Mouse (Mus musculus) left cerebral cortex, postnatal 4 days (tissue): ENCODE measurements around the gene Tram2. TPM values are rescaled to one million over a fixed set of nuclear protein-coding genes. Genes with fewer than 3 reads are reported as not detected.

Experiments
- DNase-seq: peaks from one replicate; pipeline ENCODE4 v3.0.0-alpha.2; 2022
- intact Hi-C: fragments of 180-260 bp; cut with DNase I; formaldehyde crosslinking; loops from one replicate; pipeline ENCODE4 v1.15.1; 2025
- total RNA-seq, 2 experiments: library from RNA; stranded (reverse); gene quantifications; 2 replicates each; pipeline ENCODE4 v1.2.3; 2021

Tram2 gene
- total RNA-seq, 2 experiments from 2014 or later = 4.2 to 4.9 TPM

GRCm38 (mm10) chr1:21026534-21026933 is 52.5 kb downstream of the Tram2 start:
- no peak for DNase-seq

GRCm38 (mm10) chr1:21025203-21025602 is 53.8 kb downstream of the Tram2 start:
- intact Hi-C loops = no loop called here

More at GRCm38 (mm10) chr1:21026534-21026933, 52.5 kb downstream of the Tram2 start:
- intact Hi-C loops = no loop called here

GRCm38 (mm10) chr1:21023101-21023500 is 55.9 kb downstream of the Tram2 start:
- DNase-seq = no peak
- intact Hi-C loops = no loop called here

More at GRCm38 (mm10) chr1:21025203-21025602, 53.8 kb downstream of the Tram2 start:
- DNase-seq = no peak

DNA sequence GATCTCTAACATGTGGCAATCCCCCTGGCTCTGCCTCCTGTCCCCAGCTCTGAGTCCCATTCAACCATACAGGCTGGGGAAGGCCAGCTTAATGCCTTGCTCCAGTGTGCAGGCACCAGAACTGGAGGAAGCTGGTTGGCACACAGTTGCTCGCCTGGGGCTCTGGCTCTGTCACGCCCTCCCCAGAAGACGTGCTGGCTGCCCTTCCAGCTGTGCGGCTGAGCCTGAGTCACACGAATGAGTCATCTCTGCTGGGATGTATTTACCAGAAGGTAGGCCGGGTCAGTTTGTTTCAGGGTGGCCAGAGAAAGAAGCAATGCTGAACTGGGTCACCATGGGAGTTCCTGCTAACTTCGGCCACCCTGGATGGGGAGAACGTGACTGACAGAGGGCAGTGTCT is 64.6 kb downstream of the Tram2 start:
- DNase-seq = peak; percentile 23
- intact Hi-C loops = no loop called here

GRCm38 (mm10) chr1:21010282-21010800 is 68.7 kb downstream of the Tram2 start:
- intact Hi-C loops = no loop called here

DNA sequence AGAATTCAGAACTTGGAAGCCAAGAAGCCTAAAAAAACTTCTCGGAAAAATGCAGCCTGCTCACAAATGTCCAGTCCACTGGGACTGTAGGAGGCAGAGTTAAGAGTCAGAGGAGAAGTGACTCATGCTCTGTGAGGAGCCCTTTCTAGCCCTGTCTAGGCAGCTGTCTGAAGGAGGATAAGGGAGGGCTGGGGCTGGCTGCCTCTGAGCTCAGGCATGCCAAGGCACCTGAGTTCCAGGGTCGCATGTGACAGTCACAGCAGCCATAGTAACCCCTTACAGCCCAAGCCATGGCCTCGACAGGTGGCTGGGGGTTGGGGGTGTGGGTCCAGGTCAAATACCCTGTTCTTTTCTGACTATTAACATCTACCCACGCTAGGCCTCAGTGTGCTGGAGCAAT is 70.1 kb downstream of the Tram2 start:
- peak; percentile 10 for DNase-seq
- intact Hi-C loops = no loop called here

More at GRCm38 (mm10) chr1:21010282-21010800, 68.7 kb downstream of the Tram2 start:
- no peak for DNase-seq

- intact Hi-C loops = no loop called here
- DNase-seq = no peak
These were observed 70.9 kb downstream of the Tram2 start for GRCm38 (mm10) chr1:21007941-21008701.

DNA sequence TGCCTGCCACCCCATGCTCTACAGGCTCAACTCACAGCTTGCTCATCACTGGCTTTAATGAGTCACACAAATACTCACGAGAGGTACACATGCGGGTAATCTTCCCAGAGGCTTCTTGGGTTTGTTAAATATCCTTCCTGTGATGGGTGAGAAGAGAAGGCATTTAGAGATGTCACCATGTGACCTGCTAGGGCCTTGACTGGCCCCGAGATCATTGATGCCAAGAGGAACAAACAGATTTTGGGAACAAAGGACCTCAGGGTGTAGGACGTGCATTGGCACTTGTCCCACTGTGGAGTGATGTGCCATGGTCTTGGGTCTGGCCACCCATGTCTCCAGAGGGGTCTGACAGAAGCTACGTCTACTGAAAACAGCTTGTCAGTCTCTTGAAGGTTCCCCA is 72.3 kb downstream of the Tram2 start:
- no peak for DNase-seq
- intact Hi-C loops = no loop called here

- no peak for DNase-seq
- intact Hi-C loops = no loop called here
These were observed 74.4 kb downstream of the Tram2 start for GRCm38 (mm10) chr1:21004596-21004995.

DNA sequence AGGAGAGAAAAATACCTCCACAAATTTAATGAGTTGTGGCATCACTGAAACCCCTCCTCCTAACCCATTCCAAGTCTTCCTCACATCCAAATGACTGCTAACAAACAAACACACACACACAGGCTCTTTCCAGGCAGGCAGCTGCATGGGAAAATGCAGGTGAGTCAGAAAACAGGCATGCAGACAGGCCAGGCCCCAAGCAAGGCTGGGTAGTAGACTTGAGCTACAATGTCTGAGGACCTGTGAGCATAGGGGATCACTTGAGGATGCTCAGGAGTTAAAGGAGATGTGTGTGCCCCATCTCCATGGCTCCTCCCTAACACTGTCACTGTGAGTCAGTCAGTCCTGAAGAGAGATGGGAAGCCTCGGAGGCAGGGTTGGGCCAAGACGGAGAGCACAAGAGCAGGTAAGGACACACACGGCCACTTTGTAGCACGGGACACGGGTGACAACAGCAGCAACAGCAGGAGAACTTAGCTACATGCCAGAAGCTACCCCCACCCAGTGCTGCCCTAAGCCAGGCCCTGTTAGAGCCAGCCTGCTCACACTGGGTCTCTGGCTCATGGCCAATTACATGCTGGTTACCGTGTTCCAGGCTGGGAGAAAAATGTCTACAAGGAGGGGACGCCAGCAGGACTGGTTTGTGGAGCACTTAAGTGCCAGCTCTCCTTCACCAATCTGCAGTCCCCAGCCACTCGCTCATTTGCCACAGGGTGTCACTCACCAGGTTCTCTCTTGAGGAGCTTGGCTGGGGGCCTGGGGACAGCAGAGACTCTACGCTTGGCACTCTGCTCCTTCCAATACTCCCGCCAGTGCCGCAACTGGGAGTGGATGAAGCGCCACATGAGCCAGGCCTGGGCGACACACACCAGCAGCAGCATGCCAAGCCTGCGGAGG is 76.5 kb downstream of the Tram2 start:
- intact Hi-C loops = no loop called here
- peak; percentile 72 for DNase-seq

DNA sequence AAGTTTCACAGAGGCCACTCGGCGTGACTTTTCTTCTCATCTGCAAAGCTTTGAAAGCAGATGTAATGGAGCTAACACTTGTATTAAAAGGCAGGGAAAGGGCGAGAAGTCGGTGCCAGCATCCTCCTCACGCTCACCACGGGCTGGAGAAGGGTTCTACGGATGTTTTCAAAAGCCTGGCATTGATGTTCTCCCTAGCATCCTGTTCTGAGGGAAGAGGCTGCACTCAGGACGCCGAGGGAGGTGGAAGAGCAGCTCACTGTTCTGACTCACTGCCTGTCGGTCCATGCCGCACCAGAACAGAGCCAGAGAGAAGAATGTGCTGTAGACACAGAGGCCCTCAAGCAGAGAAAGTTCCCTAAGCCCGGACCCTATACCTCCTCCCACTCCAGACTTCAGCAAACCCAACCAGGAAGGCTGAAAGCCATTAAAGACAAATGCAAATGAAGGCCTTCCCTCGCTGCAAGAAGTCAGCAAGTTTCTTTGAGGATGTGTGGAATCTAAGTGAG is 81.1 kb downstream of the Tram2 start:
- intact Hi-C loops = no loop called here
- no peak for DNase-seq

DNA sequence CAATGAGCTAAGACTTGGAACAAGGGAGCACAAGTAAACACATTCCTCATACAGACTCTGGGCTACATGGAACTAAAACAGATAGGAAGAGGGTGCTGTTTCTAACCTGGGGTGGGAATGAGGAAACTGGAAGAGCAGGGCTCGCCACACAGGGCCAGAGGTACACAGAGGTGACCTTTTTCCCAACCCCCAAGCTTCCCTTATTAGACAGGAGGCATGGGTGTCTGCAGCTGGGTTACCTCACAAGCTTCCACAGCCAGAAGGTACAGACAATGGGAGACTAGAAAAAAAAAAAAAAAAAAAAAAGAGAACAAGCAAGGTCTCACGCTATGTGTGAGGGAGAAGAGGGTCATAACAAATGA is 81.7 kb downstream of the Tram2 start:
- no peak for DNase-seq
- intact Hi-C loops = no loop called here

DNA sequence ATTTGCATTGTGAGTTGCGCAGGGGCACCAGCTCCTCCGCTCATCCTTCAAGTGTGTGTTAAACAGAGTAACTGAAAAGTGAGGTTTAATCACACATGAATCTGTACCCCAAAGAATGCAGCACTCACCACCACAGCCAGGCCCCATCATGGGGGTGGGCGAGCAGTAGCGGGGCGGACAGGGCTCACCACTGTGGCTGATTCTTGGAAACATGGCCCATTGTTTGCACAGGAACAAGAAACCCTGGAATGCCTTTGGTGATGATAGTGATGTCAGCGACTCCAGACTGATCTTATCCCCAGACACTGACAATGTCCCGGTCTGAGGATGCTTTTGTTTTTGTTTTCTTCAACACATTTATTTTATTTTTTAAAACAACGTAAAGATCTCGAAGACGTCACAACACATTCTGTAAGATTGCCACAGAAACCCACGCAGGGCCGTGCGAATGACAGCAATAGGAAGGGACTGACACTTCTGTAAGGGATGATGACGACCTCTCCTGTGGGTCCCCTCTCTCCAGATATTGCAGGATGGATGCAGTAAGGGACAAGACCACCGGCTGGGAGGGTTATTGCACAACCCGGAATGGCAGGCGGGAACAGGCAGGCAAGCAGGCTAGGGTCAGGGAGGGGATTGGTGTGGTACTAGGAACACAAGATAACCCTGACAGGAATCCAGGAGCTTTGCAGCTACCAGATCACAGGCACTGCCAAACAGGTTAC is 82.3 kb downstream of the Tram2 start:
- intact Hi-C loops = no loop called here

GRCm38 (mm10) chr1:20995331-20995986 is 83.6 kb downstream of the Tram2 start:
- intact Hi-C loops = no loop called here
- DNase-seq = peak; percentile 21

More for the DNA sequence above, 82.3 kb downstream of the Tram2 start:
- DNase-seq = no peak

- DNase-seq = no peak
- intact Hi-C loops = no loop called here
These were observed 84.7 kb downstream of the Tram2 start for GRCm38 (mm10) chr1:20994338-20994737.

DNA sequence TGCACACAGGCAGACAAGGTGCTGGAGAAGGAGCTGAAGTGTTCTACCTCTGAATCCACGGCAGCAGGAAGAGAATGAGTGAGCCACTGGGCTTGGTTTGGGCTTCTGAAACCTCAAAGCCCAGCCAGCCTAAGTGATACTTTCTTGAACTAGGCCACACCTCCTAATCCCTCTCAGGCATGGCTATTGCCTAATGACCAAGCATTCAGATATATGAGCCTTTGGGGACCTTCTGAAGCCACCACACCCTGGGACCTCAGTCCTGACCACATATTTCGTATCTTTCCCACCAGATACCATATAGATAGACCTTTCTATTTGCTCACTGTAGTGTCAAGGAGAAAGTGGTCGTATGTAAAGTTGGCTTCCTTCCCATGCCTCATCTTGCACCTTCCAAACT is 85.3 kb downstream of the Tram2 start:
- no peak for DNase-seq
- intact Hi-C loops = no loop called here

DNA sequence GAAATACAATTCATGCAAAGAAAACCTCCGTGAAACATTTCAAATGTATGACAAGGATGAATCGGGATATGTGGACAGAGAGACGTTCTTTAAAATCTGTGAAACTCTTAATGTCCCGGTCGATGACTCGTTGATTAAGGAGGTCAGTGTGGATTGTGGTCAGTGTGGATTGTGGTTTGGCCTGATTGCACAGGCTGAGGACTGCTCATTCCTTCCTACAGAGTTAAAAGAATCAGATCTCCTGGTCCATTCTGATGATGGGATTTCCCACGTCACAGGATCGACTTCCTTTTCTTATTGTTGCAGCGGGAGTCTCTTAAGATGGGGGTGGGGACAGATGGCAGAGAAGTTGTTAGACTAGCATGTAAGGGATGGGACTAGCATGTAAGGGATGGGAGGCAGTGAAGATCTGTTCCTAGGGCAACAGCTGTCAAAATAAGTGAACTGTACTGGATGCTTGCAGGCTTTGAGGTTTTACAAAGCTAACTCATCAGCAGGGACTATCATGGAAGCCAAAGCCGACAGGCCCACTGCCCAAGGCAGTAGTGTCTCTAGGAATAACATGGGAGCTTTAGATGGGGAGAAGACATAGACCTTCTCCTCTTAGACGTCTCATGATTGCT is 89.5 kb downstream of the Tram2 start:
- DNase-seq = no peak
- intact Hi-C loops = no loop called here

GRCm38 (mm10) chr1:20986378-20987056 is 92.5 kb downstream of the Tram2 start:
- intact Hi-C loops = no loop called here

DNA sequence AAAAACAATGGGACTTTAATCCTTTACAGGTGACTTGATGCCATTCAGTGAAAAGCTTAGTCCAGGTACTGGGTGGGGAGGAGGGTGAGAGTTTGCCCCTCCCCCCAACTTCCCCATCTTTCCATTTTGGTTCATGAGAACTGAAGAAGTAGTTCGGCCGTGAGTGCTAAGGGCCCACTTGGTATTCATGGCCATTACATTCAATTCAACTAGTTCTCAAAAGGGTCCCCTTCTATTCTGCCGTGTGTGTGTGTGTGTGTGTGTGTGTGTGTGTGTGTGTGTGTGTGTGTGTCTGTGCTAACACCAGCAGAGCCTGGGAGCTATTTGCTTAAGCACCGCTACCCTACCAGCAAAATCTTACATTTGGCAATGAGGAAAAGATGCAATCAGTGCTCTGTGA is 94.4 kb downstream of the Tram2 start:
- DNase-seq = no peak
- intact Hi-C loops = no loop called here

More at GRCm38 (mm10) chr1:20986378-20987056, 92.5 kb downstream of the Tram2 start:
- no peak for DNase-seq
